Mouse (Mus musculus): ENCODE results near the gene Luzp2.

The Luzp2 gene

GRCm38 (mm10) chr7:54835372-54835851 is at the start of gene Luzp2:
Gene Luzp2, plus strand, starts transcription at chr7:54835498.
- DNase-seq: peak; percentile 14

- no peak for DNase-seq
Measured at GRCm38 (mm10) chr7:54787456-54787855, 47.8 kb upstream of the Luzp2 start.

GRCm38 (mm10) chr7:54818606-54819005 is 16.7 kb upstream of the Luzp2 start:
- DNase-seq: no peak

GRCm38 (mm10) chr7:54828751-54829150 is 6.5 kb upstream of the Luzp2 start:
- no peak for DNase-seq

DNA sequence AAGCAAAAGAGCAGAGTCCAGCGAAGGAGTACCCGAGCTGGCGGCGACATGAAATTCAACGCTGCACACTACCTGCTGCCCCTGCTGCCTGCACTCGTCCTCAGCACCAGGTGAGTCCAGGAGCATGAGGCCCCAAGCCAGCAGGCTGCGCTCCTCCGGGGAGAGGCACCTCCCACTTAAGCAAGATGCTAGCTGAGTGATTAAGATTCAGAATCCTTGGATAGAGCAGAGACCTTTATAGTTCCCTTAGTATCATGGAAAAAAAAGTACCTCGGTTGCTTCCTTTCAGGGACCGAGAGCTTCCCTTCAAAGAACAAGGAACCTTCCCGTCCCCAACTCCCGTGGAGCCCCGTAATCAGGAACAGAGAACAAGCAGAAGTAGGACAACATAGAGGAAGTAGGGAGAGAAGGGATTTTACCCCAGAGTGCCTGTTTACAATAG is 634 bp downstream of the Luzp2 start:
- no peak for DNase-seq

DNA sequence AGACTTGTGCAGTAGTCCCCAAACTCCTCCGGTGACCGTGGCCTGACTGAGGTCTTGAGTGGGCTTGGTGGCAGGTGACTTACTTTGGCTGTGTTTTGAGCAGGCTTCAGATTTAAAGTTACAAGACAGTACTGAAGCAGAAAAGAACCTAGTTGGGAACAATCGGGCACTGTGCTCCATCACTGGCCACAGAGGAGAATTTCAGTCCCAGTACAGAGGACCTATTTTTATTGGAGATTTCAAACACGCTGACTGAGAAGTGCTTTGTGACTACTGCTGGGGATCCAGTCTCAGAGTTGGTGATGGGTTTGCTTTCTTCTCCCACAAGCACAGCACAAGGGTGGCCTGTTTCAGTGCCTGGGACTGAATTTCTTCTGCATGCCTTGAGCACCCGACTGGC is 1.1 kb downstream of the Luzp2 start:
- DNase-seq: peak; percentile 4

DNA sequence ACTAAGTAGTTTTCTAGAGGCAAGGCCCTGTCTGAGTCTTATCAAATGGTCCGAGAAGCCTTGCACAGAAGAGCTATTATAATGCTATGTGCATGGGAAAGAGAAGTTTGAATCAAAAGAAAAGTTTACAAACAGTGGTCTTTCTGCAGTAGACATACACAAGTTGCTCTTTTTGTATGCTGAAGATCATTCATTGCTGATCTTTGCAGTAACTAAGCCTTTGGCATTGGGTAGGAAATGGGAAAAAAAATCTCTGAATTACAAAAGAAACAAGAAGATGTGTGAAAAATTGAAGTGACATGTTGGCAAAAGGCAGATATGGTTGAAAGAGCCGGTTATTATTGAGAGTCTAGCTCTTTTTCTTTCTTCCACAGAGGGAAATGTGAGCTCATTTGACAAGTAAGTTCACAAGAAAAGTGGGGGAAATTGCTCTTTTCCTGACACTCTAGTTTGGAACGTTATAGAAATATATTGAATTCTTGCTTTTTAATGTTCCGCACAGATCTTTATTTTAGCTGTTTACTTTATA is 7.6 kb downstream of the Luzp2 start:
- no peak for DNase-seq

GRCm38 (mm10) chr7:54845875-54846691 is 10.8 kb downstream of the Luzp2 start:
- DNase-seq: no peak

- no peak for DNase-seq
Measured at GRCm38 (mm10) chr7:54846692-54847020, 11.4 kb downstream of the Luzp2 start.

DNA sequence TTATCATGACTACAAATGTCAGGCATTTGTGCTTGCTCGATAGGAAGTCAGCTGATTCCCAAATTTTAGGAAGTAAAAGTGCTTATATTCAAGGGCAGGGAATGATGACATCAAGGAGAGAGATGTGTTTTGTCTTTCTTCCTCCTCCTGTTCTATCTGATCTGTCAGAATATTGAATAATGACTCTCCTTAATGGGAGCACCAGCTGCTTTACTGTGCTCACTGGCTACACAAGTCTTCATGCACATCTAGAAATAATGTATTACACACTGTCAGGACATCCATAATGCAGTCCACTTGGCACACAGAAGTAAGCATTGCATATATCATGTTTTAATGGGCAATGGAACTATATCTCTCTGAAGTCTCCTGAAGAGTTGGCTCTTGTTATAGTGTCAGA is 17.6 kb downstream of the Luzp2 start:
- DNase-seq: no peak

- DNase-seq: no peak
Measured at GRCm38 (mm10) chr7:54861230-54861856, 26.0 kb downstream of the Luzp2 start.

DNA sequence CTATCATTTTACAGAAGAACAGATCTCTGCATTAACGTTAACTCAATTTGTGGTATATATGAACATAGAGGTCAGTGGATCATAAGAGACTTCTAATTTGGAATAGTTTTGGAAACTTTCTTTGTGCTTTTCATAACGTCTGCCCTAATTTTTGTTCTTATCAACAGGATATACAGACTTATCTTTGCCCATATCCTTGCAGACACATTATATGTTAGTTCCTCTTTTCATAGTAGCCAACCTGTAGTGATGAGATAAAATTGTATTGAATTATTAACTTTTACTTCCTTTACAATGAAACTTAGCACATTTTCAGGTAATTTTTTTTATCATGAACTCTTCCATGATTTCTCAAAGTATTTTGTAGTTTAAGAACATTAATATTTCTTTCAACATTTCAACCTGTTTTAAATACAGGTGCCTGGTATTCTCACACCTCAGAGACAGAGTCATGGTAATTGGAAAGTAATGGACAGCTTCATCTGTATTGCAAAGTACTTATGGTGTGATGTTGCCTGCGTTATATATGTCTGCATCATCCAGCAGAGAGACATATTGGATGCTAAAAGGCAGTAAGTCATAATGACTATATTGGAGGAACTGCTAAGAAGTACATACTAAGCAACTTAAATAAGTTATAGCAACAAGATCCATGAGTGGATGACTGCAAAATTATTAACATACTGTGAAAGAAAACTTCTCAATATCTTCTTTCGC is 43.8 kb downstream of the Luzp2 start:
- DNase-seq: no peak

DNA sequence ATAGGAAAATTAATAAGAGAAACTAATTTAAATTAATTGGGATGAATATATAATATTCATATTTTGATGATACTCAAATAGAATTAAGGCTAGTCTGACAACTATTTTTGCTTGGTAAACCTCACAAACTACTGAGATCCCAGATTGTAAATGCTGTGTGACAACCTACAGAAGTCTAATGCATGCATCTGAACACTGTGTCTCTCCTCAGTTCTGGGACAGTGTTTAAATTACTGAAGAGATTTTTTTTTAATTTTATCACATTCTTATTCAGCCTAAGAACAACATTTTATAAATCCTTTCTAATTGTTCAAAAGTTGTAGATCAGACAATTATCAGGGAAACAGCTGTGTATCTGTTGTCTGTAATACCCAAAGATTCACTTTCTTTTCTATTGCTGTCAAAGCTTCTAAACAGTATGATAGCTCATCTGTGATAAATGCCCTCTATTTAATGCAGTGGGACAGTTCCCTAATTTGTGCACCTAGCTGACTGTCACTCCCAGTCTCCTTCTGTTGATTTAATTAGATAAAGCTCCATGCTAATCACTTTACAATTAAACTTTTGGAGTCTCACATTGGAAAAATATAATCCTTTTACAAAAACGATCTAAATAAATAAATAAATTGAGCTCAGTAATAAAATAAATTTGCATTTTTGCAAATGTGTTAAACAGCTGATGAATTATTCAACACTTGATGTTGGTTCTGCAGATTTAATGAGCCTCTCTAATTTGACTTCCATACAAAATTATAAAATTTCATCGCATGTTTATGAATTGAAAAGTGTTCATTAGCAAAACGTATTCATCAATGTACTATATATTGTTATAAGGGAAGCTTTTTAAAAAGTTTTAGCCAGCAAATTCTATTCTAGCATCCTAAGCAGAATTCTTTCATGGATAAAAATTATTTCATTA is 58.7 kb downstream of the Luzp2 start:
- no peak for DNase-seq

GRCm38 (mm10) chr7:54898589-54898988 is 63.3 kb downstream of the Luzp2 start:
- DNase-seq: no peak

DNA sequence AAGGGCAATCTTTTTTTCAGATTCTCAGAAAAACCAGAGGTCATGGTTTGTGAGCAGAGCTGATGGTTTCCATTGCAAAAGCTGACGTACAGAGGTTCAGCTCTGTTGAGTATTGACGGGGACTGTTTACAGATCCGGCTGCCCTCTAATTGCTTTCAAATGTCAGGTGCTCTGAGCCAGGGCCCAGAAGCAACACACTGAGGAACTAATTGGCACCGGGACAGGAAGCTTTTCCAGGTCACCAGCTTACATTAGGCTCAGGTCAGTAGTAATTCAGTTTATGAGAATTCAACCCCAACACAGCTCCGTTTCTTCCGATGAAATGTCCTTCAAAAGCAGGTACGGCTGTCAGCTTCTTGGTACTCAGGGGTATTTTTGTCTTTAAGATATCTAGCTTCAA is 74.7 kb downstream of the Luzp2 start:
- peak; percentile 4 for DNase-seq

DNA sequence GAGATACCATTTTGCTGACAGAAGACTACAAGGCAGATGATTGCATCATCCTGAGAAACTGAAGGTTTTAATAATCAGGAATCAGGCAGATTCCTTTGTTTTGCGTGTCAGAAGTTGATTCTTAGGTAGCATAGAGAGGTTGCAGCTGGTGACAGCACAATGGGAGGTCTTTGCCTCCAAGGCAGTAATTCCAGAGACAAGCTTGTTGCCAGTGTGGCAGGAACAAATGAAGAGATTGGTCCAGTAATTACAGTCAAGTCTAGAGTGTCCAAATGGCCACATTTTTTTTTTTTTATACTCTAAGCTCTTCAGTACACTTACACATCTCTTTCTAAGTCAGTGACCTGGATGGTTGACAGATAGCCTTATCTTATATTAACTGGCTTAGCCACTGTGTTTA is 78.7 kb downstream of the Luzp2 start:
- DNase-seq: no peak

DNA sequence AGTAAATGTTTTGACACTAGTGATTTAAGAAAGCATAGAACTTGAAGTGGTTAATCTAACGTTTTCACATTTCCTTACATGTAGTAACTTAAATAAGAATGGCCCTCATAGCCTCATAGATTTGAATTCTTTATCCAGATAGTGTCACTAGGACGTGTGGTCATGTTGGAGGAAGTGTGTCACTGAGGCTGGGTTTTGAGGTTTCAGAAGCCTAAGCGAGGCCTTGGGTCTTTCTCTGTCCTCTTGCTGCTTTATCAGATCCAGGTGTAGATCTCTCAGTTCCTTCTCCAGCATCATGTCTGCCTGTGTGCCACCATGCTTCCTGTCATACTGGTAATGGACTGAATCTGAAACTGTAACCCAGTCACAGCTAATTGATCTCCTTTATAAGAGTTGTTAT is 86.7 kb downstream of the Luzp2 start:
- no peak for DNase-seq

GRCm38 (mm10) chr7:54956759-54957158 is 121.5 kb downstream of the Luzp2 start:
- no peak for DNase-seq

GRCm38 (mm10) chr7:54962678-54963077 is 127.4 kb downstream of the Luzp2 start:
- no peak for DNase-seq

DNA sequence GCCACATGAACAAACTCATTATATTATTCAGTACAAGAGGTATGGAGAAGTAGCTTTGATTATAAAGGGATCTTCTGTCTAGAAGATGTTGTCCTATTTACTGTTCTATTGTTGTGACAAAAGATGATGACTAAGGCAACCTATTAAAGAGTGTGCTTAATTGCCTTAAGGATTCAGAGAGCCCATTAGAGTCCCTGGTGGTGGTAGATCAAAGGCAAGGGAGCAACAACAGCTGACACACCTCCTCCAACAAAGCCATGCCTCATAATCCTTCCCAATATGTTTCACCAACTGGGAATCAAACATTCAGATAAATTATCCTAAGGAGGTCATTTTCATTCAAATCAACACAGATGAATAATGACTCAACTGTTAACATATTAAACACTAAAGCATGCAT is 142.1 kb downstream of the Luzp2 start:
- DNase-seq: no peak

GRCm38 (mm10) chr7:54980585-54980984 is 145.3 kb downstream of the Luzp2 start:
- DNase-seq: no peak

GRCm38 (mm10) chr7:55000397-55000796 is 165.1 kb downstream of the Luzp2 start:
- no peak for DNase-seq
